Mouse (Mus musculus) thymus, postnatal 36 days (tissue): ENCODE data around the gene Mvb12a.

Experiments used
- DNase-seq, 2 experiments: peaks; one replicate each; pipeline ENCODE4 v3.0.0; 2022; ENCODE audit warnings: mixed read lengths in 2 of 2

The Mvb12a gene

DNA sequence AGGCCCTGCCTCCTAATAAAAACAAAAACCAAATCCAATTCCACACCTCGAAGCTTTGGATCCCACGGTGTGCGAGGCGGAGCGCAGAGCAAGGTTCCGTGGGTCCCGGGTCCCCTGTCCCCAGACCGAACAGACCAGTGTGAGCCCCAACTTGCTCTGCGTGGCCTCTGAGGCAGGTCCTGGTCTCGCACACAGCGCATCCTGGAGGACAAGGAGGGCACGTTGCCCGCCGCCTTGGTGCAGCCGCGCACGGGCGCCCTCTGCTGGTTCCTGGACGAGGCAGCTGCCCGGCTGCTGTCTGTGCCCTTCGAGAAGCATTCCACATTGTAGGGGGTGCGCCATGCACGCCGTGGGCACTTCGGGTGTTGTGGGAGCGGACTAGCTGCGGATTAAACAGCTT lies 53.1 kb downstream of the Mvb12a start:
- peak; percentile 89 to 92 for DNase-seq

- DNase-seq = no peak
Measured at GRCm38 (mm10) chr8:71596384-71596783, 53.7 kb downstream of the Mvb12a start.

DNA sequence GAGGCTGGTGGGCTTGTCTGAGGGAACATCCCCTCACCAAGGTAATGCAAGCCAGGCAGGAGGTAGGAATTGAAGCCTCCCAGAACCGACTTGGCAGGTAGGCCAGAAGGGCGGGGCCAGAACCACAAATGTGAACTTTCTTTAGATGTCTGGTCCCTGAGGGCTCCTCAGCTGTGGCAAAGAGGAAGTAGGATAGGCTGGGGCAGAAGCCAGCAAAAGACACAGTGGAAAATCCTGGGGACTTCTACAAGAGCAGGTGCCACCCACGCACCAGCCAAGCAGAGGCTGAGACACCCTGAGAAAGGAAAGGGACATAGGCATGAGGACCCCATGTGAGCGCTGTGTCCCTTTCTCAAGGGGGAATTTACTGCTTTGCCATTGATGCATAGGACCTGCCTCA lies 54.1 kb downstream of the Mvb12a start:
- peak in 1 of 2 experiments; percentile 39 for DNase-seq

- DNase-seq = no peak
Measured at GRCm38 (mm10) chr8:71597451-71597850, 54.7 kb downstream of the Mvb12a start, which contains the start of gene Fam129c. TSS of gene Fam129c (plus strand) at chr8:71597648.
